Mouse (Mus musculus) myocyte (in vitro differentiated cells): ENCODE results near the gene Adig.

Experiments
- CEBPB ChIP-seq: IDR thresholded peaks from 2 replicates; pipeline ENCODE4 v1.6.1; 2011; ENCODE audit warnings: mild to moderate bottlenecking, moderate library complexity; ENCODE audit not compliant: poor library complexity, insufficient read depth, severe bottlenecking
- MAX ChIP-seq: IDR thresholded peaks from one replicate; pipeline ENCODE4 v1.6.1; 2011; ENCODE audit warnings: low read depth, mild to moderate bottlenecking, control low read depth
- MYOD1 ChIP-seq, 3 experiments: IDR thresholded peaks; one replicate each; pipeline ENCODE4 v1.6.1; 2011; ENCODE audit warnings: control low read depth in 2 of 3, low read depth in 2 of 3, mild to moderate bottlenecking in 2 of 3, moderate library complexity in 1 of 3; ENCODE audit not compliant: insufficient read length in 2 of 3, control insufficient read depth in 1 of 3
- POLR2A ChIP-seq: IDR thresholded peaks from one replicate; pipeline ENCODE4 v1.6.1; 2011; ENCODE audit warnings: low read depth, mild to moderate bottlenecking, control low read depth, moderate library complexity; ENCODE audit not compliant: insufficient read length
- TCF3 ChIP-seq: IDR thresholded peaks from one replicate; pipeline ENCODE4 v1.6.1; 2011; ENCODE audit warnings: low read depth, control low read depth; ENCODE audit not compliant: insufficient read length

DNA sequence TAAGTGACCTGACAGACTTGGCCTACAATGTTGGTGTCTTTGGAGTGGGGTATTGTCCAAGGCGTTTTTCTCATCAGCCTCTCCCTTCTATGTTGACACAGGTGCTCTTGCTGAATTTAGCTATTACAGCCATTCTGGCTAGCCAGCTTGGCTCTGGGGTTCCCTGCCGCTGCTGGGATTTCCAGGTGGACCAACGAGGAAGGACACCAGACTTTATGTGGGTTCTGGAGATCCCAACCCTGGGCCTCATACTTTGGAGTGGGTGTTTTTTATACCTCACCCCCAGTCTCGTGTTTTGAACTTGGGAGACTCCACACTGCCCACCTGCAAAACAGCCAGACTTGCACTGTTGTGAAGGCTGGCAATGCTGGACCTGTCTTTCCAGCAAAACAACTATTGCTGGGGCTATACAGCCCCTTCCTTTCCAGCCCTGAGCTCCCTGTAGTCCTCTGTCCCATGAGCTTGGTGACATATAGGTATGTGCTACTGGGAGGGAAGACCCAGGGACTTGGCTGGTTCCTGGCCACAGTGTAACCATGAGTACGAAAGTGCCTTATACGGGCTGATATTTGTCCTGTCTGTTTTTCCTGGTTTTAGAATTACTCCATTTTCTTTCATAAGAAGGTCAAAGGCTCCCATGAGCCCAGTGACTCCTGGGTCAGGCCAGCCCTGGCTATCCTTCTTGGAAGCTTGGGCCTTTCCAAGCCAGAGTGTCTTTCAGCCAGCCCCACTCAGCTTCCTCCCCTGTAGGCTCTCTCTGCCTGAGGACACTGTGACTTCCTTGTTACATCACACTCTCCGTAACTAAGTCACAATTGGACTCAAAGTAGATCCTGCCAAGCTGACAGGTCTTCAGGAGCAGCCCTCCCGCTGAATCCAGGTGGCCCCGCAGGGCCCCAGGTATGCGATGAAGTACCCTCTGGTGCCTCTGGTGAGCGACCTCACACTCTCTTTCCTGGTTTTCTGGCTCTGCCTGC is at the start of gene Adig:
- TF ChIP-seq MAX (no peak), POLR2A (no peak), MYOD1 (IDR thresholded peaks at IDR 0.05; ENCODE audit: control insufficient read depth in 1 of 3, insufficient read length in 2 of 3, low read depth in 2 of 3) (no peak), TCF3 (no peak), CEBPB (no peak)
